Mouse (Mus musculus): ENCODE data around the gene Zc2hc1b. TPM values are rescaled to one million over a fixed set of nuclear protein-coding genes. Genes with fewer than 3 reads are reported as not detected.
"Not testable (repeated sequence)": the region's sequence is repeated elsewhere in the genome, so short reads cannot be mapped to it uniquely, and the experiment has no call there.

Zc2hc1b gene
- polyA plus RNA-seq, 1 experiment from 2014 or later: not detected

DNA sequence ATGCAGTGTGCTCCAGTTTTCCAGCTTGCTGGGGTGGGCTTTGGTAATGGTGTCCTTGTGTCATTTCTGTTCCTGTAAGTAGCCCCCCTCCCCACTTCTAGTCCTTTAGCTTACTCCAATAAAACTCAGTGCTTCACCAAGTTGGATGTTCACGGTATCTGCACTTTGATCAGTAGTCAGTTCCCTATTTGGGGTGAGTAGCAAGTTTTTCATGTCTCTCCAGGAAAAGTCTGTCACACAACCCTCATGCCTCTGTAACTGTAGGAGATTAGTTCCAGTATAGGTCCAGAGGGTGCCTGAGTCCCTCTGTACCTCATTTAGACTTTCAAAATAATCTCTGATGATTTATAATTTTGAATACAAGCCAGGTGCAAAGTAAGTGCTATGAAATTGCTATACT lies 21.4 kb upstream of the Zc2hc1b start:
- no peak for ATAC-seq (ENCODE audit: low FRiP score, low read depth)
- Histone ChIP-seq H3K36me3 (no peaks in the 10 kb centered on the region), H3K27ac (replicated peaks) (no peak overlapping the region), H3K4me3 (no peak overlapping the region), H3K27me3 (no peaks in the 10 kb centered on the region), H3K4me1 (replicated peaks) (no peaks in the 10 kb centered on the region), H3K4me2 (no peak overlapping the region), H3K9ac (no peak overlapping the region), H3K9me3 (no peaks in the 10 kb centered on the region)
- WGBS: 97% methylated on average over 1 of the region's 1 CpGs

- WGBS: 79% methylated on average over 8 of the region's 8 CpGs
- Histone ChIP-seq H3K27me3 (no peaks in the 10 kb centered on the region), H3K9me3 (no peaks in the 10 kb centered on the region), H3K4me1 (replicated peaks) (peaks cover 5% of the 10 kb centered on the region), H3K4me3 (no peak overlapping the region), H3K9ac (no peak overlapping the region), H3K27ac (replicated peaks) (no peak overlapping the region), H3K4me2 (no peak overlapping the region), H3K36me3 (no peaks in the 10 kb centered on the region)
- no peak for ATAC-seq (ENCODE audit: low FRiP score, low read depth)
Measured at GRCm38 (mm10) chr10:13196872-13197507, 19.2 kb upstream of the Zc2hc1b start.

GRCm38 (mm10) chr10:13193496-13193895 lies 15.7 kb upstream of the Zc2hc1b start:
- Histone ChIP-seq H3K4me2 (peak overlapping the region; percentile 65), H3K4me3 (peak overlapping the region; percentile 92)
- H3K9me3 ChIP-seq; H3K4me1 ChIP-seq (replicated peaks); H3K27me3 ChIP-seq; H3K9ac ChIP-seq; ATAC-seq (ENCODE audit: low FRiP score, low read depth); H3K27ac ChIP-seq (replicated peaks); H3K36me3 ChIP-seq: not testable (repeated sequence)
- 90% methylated on average over 7 of the region's 7 CpGs for WGBS

- peak within 1 kb of the TSS; percentile 70; the same call in 1 of the 2 replicates for H3K27ac ChIP-seq (replicated peaks)
- H3K9me3 ChIP-seq: no peaks in the 10 kb centered on the region
Measured at GRCm38 (mm10) chr10:13192731-13193351, 15.0 kb upstream of the Zc2hc1b start, which contains the start of gene Ltv1. Gene Ltv1, minus strand, starts transcription at chr10:13193168.

DNA sequence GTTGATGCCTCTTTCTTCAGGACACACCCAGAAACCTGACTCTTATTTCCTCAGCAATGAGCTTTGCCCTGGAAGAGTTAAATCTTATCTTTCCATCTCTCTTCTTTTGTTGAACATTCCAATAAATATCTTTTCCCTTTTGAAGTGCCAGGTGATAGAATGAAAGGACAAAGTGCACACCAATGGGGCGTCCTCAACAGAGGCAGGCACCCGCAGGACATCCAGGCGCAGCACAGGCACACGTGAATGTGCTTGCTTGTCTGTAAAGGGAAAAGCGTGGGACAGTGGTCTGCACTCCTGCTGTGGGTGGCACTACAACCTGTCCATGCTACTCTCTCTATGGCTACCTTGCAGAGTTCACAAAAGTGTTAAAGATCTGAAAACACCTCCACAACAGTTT lies 12.1 kb upstream of the Zc2hc1b start:
- no peak overlapping the region for H3K4me3 ChIP-seq
- no peak overlapping the region for H3K27ac ChIP-seq (replicated peaks)
- no peak for ATAC-seq (ENCODE audit: low FRiP score, low read depth)
- H3K9me3 ChIP-seq: no peaks in the 10 kb centered on the region
- WGBS: 90% methylated on average over 5 of the region's 5 CpGs
- H3K4me2 ChIP-seq: no peak overlapping the region
- H3K36me3 ChIP-seq: peaks cover 29% of the 10 kb centered on the region
- peaks cover 7% of the 10 kb centered on the region for H3K4me1 ChIP-seq (replicated peaks)
- H3K27me3 ChIP-seq: no peaks in the 10 kb centered on the region
- H3K9ac ChIP-seq: no peak overlapping the region

More at GRCm38 (mm10) chr10:13192731-13193351, 15.0 kb upstream of the Zc2hc1b start, which contains the start of gene Ltv1:
- Histone ChIP-seq H3K4me2 (peak within 1 kb of the TSS; percentile 65), H3K4me1 (replicated peaks) (peaks cover 7% of the 10 kb centered on the region), H3K27me3 (no peaks in the 10 kb centered on the region), H3K4me3 (peak within 1 kb of the TSS; percentile 92), H3K9ac (peak within 1 kb of the TSS; percentile 74), H3K36me3 (peaks cover 11% of the 10 kb centered on the region)
- WGBS: under 1% methylated on average over 43 of the region's 43 CpGs
- ATAC-seq (ENCODE audit: low FRiP score, low read depth): peak; percentile 100

GRCm38 (mm10) chr10:13186754-13187153 lies 8.9 kb upstream of the Zc2hc1b start:
- Histone ChIP-seq H3K27ac (replicated peaks) (no peak overlapping the region), H3K36me3 (peaks cover 42% of the 10 kb centered on the region), H3K4me3 (no peak overlapping the region), H3K9ac (no peak overlapping the region), H3K9me3 (no peaks in the 10 kb centered on the region), H3K4me1 (replicated peaks) (no peaks in the 10 kb centered on the region), H3K27me3 (no peaks in the 10 kb centered on the region), H3K4me2 (no peak overlapping the region)
- 94% methylated on average over 3 of the region's 3 CpGs for WGBS
- ATAC-seq (ENCODE audit: low FRiP score, low read depth): no peak

- H3K27me3 ChIP-seq: no peaks in the 10 kb centered on the region
- H3K36me3 ChIP-seq: peaks cover 62% of the 10 kb centered on the region
- no peak overlapping the region for H3K4me3 ChIP-seq
- no peak overlapping the region for H3K27ac ChIP-seq (replicated peaks)
- 95% methylated on average over 4 of the region's 4 CpGs for WGBS
- H3K4me1 ChIP-seq (replicated peaks): no peaks in the 10 kb centered on the region
- H3K9me3 ChIP-seq: no peaks in the 10 kb centered on the region
- H3K4me2 ChIP-seq: no peak overlapping the region
- no peak overlapping the region for H3K9ac ChIP-seq
- ATAC-seq (ENCODE audit: low FRiP score, low read depth): no peak
Measured at GRCm38 (mm10) chr10:13184170-13184766, 6.4 kb upstream of the Zc2hc1b start.

DNA sequence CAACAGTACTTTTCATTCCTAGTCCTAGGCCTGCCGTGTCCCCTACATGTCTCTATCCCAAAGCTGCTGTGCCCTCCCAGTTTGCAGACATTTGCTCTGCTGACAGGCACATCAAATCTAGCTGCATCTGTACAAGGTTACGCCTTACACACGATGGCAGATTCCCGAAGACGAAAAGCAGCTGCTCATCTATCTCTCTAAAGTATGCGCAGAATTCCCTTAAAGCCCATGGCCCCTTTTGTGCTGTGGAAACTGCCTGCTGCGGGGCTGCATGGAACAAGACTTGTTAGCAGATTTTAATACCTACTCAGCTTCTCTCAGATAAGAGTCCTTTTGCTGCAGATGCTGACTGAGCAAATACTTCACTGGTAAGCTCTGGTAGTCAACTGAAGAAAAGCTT lies 2.4 kb upstream of the Zc2hc1b start:
- peaks cover 64% of the 10 kb centered on the region for H3K36me3 ChIP-seq
- no peaks in the 10 kb centered on the region for H3K27me3 ChIP-seq
- 89% methylated on average over 7 of the region's 7 CpGs for WGBS
- no peak for ATAC-seq (ENCODE audit: low FRiP score, low read depth)
- no peaks in the 10 kb centered on the region for H3K4me1 ChIP-seq (replicated peaks)
- H3K9ac ChIP-seq: no peak overlapping the region
- no peak overlapping the region for H3K4me2 ChIP-seq
- H3K4me3 ChIP-seq: no peak overlapping the region
- H3K9me3 ChIP-seq: no peaks in the 10 kb centered on the region
- no peak overlapping the region for H3K27ac ChIP-seq (replicated peaks)

- Histone ChIP-seq H3K36me3 (peaks cover 41% of the 10 kb centered on the region), H3K9me3 (no peaks in the 10 kb centered on the region)
- ATAC-seq (ENCODE audit: low FRiP score, low read depth): no peak
Measured at GRCm38 (mm10) chr10:13175866-13176265, 2.0 kb downstream of the Zc2hc1b start.

DNA sequence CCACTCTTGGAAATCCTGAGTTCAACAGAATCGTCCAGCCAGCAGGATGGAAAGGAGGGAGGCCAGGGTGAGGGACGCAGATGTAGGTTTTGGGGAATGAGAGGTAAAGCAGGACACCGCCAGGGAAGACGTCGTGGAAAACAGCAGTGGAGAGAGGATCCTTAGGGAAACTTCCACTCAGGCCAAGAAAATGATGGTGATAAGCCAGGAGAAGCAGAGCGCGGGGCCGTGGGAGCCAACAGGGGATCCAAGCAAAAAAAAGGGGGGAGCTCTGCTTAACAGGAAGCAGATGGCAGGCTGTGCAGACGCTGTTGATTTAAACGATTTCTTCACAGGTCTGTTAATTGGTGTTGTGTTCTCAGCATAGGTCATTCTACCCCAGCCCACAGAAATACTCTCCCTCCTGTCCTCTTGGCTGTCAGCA lies 5.0 kb downstream of the Zc2hc1b start:
- H3K4me1 ChIP-seq (replicated peaks): peaks cover 11% of the 10 kb centered on the region
- no peak overlapping the region for H3K4me2 ChIP-seq
- no peak overlapping the region for H3K4me3 ChIP-seq
- H3K36me3 ChIP-seq: peaks cover 12% of the 10 kb centered on the region
- WGBS: 59% methylated on average over 10 of the region's 10 CpGs
- H3K27ac ChIP-seq (replicated peaks): no peak overlapping the region
- H3K9ac ChIP-seq: no peak overlapping the region
- H3K9me3 ChIP-seq: no peaks in the 10 kb centered on the region
- ATAC-seq (ENCODE audit: low FRiP score, low read depth): 0 out of 2 replicates have a peak, but pooled peaks have one; percentile 52
- no peaks in the 10 kb centered on the region for H3K27me3 ChIP-seq

More at GRCm38 (mm10) chr10:13175866-13176265, 2.0 kb downstream of the Zc2hc1b start:
- Histone ChIP-seq H3K27me3 (no peaks in the 10 kb centered on the region), H3K4me1 (replicated peaks) (peaks cover 10% of the 10 kb centered on the region), H3K4me2 (no peak overlapping the region), H3K27ac (replicated peaks) (no peak overlapping the region), H3K9ac (no peak overlapping the region), H3K4me3 (no peak overlapping the region)
- WGBS: 93% methylated on average over 7 of the region's 7 CpGs

DNA sequence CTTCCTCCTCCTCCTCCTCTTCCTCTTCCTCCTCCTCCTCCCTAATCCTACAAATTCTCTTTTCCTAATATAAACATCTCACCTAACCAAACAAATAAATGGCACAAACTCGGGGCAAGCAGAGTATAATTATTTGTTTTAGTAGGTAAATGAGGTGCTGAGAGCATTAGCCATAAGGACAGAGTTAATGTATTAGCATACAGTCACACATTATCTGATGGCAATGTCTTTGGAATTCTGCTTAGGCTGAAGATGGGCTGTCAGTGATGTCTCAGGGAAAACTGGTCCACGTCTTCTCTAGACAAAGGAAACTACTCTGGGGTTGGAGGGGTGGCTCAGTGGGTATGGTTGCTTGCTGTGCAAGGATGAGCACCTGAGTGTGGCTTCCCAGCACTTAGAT lies 6.4 kb downstream of the Zc2hc1b start:
- Histone ChIP-seq H3K9me3 (no peaks in the 10 kb centered on the region), H3K4me3 (no peak overlapping the region), H3K36me3 (peaks cover 4% of the 10 kb centered on the region; the same call in 1 of the 2 replicates), H3K4me2 (no peak overlapping the region), H3K9ac (no peak overlapping the region), H3K27ac (replicated peaks) (peak overlapping the region; percentile 18; the same call in 1 of the 2 replicates), H3K4me1 (replicated peaks) (peaks cover 11% of the 10 kb centered on the region), H3K27me3 (no peaks in the 10 kb centered on the region)
- ATAC-seq (ENCODE audit: low FRiP score, low read depth): peak; percentile 27; the same call in 1 of the 2 replicates
- 64% methylated on average over 2 of the region's 2 CpGs for WGBS
